Mouse (Mus musculus): ENCODE measurements at regions not wholly inside any gene's neighbourhood (a gene's known extent, or its start where the extent isn't known, plus 50 kb on each side); places are given as distances from the start of the nearest gene placed in this dataset.
A peak's percentile ranks its signal among the peaks of the same experiment; 100 is the strongest.

DNA sequence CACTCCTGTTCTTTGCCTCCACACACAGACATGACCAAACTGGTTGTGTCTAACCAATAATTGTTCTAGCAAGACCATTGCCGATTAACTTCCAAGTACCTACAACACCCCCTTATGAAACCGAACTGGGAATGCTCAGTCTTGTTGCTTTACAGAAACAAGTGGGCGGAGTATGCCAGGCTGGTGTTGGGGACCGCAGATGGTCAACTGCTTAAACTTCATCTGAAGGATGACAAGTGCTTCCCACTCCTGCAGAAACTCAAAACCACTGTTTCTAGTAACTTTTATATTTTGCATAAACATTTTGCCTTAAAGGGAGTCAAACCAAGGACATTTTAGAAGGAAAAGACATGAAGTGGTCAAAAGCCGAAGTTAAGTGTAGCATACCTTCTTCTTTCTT, 94.0 kb upstream of the Rbm19 start:
- peak; percentile 11 to 18 for DNase-seq (ENCODE audit: low spot score in 2 of 2)
- intact Hi-C loops (cut with DNase I), result no loop called here

DNA sequence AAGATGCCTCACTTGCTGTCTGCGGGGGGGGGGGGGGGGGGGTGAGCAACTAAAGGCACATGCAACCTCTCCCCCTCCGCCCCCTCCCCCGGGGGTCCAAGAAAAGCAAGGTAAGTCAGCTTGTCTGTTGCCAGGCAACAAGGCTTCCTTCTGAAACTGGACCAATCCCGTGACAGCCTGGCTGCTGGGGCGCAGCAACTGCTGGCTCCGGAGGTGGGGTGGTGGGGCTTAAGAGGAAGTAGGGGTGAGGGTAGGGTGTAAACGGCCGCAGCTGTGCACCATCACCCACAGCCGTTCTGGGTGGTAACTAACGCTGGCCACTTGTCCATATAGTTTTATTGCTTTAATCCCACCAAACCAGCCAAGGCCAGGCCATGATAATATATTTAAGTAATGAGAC, 92.2 kb upstream of the Rbm19 start:
- DNase-seq (ENCODE audit: low spot score in 2 of 2), result peak; percentile 63 to 64
- intact Hi-C loops (cut with DNase I), result no loop called here

DNA sequence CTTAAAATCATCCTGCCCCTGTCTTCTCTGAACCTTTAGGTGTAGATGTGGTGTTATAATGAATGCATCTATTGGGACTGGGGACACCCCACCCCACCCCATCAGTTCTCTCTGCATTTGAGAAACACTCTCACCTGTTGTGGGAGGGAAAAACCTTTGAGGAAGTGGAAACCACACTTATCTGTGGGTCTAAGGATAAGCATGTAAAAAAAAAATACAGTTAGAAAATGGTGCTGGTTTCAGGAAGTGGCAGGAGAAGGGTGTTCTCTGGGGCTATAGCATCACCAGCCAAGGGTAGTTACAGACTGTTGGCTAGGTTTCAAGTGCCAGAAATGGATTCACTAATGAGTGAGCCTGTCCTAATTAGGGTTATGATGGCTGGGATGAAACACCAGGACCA, 91.1 kb upstream of the Rbm19 start:
- intact Hi-C loops (cut with DNase I), result no loop called here

GRCm38 (mm10) chr5:120030904-120031303, 85.4 kb upstream of the Rbm19 start:
- DNase-seq (ENCODE audit: low spot score in 2 of 2), result no peak
- intact Hi-C loops (cut with DNase I), result no loop called here

More for the DNA sequence above, 91.1 kb upstream of the Rbm19 start:
- DNase-seq (ENCODE audit: low spot score in 2 of 2), result no peak

DNA sequence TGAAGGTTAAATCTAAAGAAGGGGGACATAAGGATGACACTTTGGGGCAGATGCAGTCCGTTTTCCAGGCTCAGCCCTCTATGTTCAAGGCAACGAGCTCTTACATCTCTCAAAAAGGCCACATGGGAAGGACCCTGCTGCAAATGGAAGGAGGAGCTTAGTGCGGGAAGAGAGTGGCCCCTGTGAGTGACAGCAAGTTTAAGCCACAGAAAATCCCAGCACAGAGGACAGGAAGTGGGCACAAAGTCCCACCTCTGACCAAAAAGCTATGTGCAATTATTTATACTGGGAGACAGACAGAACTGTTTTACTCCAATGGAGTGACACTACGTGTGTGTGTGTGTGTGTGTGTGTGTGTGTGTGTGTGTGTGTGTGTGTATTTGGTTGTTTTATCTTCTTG, 84.7 kb upstream of the Rbm19 start:
- DNase-seq (ENCODE audit: low spot score in 2 of 2), result no peak
- intact Hi-C loops (cut with DNase I), result no loop called here

DNA sequence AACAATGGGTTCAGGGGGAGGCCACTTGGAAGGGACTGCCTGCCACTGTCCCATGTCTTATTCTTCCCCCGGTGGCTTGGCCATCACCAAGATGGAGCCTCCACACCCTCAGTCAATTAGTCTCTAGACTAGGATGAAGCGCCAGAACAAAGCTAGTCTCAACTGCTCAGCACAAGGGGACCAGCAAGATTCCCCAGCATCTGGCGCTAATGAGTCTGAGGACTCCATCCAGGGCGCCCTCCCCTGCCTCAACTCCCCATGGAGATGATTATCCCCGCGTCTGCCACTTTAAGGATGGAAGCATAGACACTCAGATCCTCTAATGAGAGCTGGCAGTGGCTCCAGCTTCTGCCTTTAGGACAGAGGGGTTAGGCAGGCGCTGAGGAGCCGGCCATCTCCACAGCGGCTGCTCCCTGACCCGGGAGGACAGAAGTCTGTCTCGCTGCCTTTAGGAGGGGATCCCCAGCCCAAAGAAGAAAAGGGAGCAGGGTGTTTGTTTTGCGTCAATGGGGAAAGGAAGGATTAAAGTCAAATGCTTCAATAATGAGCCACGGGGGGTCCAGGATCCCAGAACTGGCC, 81.7 kb upstream of the Rbm19 start:
- intact Hi-C loops (cut with DNase I), result no loop called here
- no peak for DNase-seq (ENCODE audit: low spot score in 2 of 2)

GRCm38 (mm10) chr5:120035251-120035650, 81.0 kb upstream of the Rbm19 start:
- DNase-seq (ENCODE audit: low spot score in 2 of 2), result peak in 1 of 2 experiments; percentile 21
- intact Hi-C loops (cut with DNase I), result no loop called here

DNA sequence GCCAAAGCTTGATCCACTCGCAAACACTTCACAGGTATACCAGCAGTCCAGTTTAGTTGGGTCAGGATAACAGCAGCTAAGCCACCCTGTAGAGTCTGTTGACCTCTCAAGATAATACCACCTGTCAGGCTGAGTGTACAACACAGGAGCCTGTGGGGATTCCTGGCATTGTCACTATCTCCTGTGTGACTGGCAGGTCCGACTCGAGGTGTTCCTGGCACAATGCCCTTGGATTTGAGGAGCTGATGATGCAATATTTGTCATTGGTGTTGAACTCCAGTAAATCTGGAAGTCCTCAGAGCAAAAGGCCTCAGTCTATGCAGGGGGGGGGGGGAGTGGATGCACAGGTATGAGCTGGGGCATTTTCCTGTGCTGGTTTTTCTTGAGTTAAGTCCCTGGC, 78.5 kb upstream of the Rbm19 start:
- DNase-seq (ENCODE audit: low spot score in 2 of 2), result no peak

DNA sequence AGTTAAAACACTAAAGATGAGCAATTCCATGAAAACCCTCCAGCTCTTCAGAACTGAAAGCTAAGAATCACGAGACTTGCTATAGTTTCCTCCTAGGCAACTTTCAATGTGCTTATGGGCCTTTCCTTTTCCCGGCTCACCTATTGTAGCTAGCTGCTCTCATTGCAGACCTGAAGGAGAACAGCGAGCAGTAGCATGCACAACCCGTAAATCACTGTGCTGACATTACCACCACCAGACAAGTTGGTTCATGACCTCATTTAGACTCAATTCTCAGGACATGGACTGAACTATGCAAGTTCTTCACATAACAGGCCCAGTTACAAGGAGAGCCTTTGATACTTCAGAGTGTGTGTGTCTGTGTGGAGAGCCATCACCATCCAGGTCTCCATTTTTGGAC, 72.5 kb upstream of the Rbm19 start:
- intact Hi-C loops (cut with DNase I), result no loop called here
- no peak for DNase-seq (ENCODE audit: low spot score in 2 of 2)

More for the DNA sequence above, 78.5 kb upstream of the Rbm19 start:
- intact Hi-C loops (cut with DNase I), result no loop called here

DNA sequence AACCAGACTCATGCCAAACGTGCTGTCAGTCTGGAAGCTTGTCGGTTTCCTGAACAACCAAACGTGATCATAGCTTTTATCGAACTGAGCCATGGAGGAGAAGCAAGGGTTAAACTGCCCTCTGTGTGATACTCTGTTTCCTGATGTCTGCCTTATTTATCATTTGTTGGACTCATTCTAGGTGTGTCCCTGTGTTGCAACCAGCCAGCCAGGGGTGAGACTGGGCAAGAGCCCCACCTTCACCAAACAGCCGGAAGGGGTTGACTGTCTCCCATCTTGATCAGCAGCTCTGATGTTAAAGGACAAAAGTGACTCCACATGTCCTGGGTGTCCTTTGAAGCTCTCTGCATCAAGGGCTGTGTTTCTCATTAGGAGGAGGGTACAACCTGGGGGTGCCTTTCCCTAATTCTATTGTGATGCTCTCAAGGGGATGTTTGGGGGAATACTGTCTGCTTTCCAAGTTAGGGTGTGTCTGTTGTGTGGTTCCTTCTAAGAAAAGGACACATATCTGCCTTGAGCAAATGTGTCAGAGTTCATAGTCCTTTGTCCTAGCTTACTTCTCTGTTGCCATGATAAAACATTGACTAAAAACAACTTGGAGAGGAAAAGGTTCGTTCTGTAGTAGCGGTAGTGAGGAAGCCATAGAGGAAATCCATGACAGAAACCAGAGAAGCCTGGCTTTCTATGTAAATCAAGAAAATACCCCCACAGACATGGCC, 67.0 kb upstream of the Rbm19 start:
- no peak for DNase-seq (ENCODE audit: low spot score in 2 of 2)
- intact Hi-C loops (cut with DNase I), result no loop called here

- peak; percentile 7 to 39 for DNase-seq (ENCODE audit: low spot score in 2 of 2)
- intact Hi-C loops (cut with DNase I), result no loop called here
Observed at GRCm38 (mm10) chr5:120050728-120051436, 65.4 kb upstream of the Rbm19 start.

GRCm38 (mm10) chr5:120054498-120055167, 61.6 kb upstream of the Rbm19 start:
- intact Hi-C loops (cut with DNase I), result no loop called here
- DNase-seq (ENCODE audit: low spot score in 2 of 2), result no peak
